Mouse (Mus musculus) heart, postnatal 25 days (tissue): ENCODE results near the gene Glis2. TPM values are rescaled to one million over a fixed set of nuclear protein-coding genes. Genes with fewer than 3 reads are reported as not detected.

ENCODE experiments used
- DNase-seq: peaks from one replicate; pipeline ENCODE4 v3.0.0; 2022; ENCODE audit warnings: low spot score
- intact Hi-C: fragments of 180-260 bp; cut with DNase I; formaldehyde crosslinking; loops from one replicate; pipeline ENCODE4 v1.15.1; 2025
- total RNA-seq, 2 experiments: library from RNA; stranded (reverse); gene quantifications; 2 replicates each; pipeline ENCODE4 v1.2.3; 2021

The Glis2 gene
- total RNA-seq, 2 experiments from 2014 or later = 16.6 to 20.3 TPM

DNA sequence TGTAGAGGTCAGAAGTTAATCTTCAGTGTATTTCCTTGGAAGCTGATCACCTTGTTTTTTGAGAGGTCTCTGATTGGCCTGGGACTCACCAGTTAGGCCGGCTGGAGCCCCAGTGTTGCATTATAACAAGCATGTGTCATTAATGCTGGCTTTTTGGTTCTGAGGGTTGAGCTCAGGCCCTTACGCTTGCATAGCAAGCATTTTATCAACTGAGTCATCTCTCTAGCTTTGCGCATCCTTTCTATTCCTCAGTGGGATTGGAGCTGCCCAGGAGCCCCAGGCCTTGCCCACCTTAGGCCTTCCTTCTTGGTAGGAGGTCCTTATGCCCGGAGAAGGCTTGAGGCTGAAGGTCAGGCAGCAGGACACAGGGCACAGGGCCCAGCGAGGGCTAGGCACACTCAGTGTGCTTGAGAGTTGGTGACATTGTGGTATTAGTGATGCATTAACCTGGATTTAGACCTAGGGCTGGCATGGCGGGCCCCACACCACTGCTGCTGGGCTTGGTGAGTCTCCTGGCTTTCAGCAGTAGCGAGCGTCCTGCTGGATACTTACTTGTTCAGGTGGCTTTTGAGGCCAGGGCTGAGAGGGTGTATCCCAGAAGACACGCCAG is 6.3 kb downstream of the Glis2 start:
- intact Hi-C loops = no loop called here
- no peak for DNase-seq

DNA sequence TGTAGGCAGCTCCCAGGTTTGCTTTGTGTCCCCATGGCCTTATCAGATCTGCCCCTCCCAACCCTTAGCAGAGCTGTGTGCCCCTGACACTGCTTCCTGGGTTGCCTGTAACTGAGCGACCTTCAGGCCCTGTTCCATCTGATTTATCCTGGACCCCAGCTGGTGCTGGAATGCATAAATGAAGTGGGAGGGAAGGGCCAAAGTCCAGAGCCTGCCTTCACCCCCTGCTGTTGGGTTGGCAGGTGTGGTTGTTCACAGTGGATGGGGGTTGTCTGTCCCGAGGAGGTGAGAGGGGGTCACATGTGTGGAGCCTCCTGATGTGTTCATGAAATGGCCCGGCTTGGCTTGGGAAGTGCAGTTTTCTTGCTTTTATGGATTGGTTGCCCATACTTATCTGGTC is 7.7 kb downstream of the Glis2 start:
- intact Hi-C loops = no loop called here
- DNase-seq = no peak

DNA sequence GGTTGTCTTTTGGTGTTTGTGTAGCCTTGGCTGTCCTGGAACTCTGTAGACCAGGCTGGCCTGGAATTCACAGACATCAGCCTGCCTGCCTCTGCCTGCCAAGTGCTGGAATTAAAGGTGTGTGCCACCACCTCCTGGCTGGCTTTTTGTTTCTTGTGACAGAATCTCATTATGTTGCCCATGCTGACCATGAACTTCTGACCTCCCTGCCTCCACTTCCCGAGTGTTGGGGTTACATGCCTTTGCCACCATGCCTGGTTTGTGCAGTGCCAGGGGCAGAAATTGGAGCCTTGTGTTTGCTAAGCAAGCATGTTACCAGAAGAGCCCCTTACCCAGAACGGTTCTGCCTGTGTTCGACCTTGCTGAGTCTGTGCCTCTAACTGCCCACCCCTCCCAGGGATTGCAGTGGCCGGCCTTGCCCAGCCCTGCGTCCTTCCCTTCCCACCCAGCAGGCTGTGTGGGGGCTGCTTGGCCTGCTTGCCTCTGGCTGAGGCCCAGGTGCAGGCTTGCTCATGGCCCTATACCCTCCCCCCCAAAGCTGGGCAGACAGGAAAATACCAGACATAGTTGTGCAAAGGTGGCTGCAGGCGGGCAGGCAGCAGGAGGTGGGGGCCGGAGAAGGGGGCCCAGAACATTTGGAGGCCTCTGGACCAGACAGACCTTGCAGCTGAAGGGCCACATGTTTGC is 8.4 kb downstream of the Glis2 start:
- no peak for DNase-seq
- intact Hi-C loops = no loop called here

GRCm38 (mm10) chr16:4603453-4603837 is 8.9 kb downstream of the Glis2 start:
- intact Hi-C loops = no loop called here
- DNase-seq = no peak

DNA sequence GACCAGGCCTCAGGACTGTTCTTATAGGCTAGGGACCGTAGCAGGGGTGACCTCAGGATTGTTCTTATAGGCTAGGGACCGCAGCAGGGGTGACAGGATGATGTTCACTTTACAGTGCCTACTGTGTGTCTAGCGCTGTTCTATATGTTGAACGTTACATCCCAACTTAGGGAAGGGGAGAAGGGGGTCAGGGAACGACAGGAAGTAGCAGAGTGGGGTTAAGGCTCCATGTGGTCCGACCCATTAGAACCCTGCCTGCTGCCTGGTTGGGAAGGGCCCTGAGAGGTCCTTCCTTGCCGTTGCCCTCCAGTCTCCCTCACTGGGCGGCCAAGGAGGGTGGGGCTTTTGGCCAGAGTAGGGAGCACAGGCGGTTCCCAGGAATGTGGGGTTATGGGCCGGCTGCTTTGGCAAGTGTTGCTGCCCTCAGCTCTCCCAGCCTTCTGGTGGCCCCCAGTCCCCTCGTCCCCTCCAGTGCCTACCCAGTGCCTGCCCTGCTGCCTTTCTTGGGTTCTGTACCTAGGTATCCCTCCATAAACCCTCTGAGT is 9.9 kb downstream of the Glis2 start:
- intact Hi-C loops = no loop called here
- DNase-seq = no peak

- DNase-seq = no peak
These were observed 11.1 kb downstream of the Glis2 start for GRCm38 (mm10) chr16:4605514-4606131.

GRCm38 (mm10) chr16:4606431-4607084 is 12.0 kb downstream of the Glis2 start:
- intact Hi-C loops = loop anchor here (1.0 to 5.0 kb wide), 5 partner anchors 14 to 304 kb away; no protein-coding TSS in a partner anchor

More at GRCm38 (mm10) chr16:4605514-4606131, 11.1 kb downstream of the Glis2 start:
- intact Hi-C loops = loop anchor here (2.0 to 5.0 kb wide), 4 partner anchors 13 to 303 kb away; no protein-coding TSS in a partner anchor

GRCm38 (mm10) chr16:4607818-4608531 is 13.5 kb downstream of the Glis2 start:
- intact Hi-C loops = loop anchor here (1.0 to 5.0 kb wide), 6 partner anchors 15 to 306 kb away; no protein-coding TSS in a partner anchor
- peak; percentile 64 for DNase-seq

More at GRCm38 (mm10) chr16:4606431-4607084, 12.0 kb downstream of the Glis2 start:
- peak; percentile 42 for DNase-seq

DNA sequence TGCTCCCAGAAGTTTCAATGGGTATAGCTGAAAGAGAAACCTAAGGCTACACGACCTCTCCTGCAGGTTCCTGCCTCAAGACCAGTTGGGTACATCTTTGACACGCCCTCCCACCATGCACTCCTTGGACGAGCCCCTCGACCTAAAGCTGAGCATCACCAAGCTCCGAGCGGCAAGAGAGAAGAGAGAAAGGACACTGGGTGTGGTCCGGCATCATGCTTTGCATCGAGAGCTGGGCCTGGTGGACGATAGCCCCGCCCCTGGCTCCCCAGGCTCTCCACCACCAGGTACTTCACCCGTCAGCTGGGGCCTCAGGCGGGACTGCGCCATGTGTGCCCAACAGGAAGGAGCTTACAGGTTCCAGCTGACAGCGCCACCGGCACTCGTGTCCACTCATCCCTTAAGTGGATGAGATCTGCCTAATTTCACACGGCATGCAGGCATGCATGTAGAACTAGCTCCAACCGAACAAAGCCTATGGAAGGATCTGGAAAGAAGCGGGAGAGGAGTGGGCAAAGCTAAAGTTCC is 14.1 kb downstream of the Glis2 start:
- intact Hi-C loops = loop anchor here (1.0 to 5.0 kb wide), 3 partner anchors 40 to 306 kb away; no protein-coding TSS in a partner anchor
- DNase-seq = no peak

- intact Hi-C loops = no loop called here
- no peak for DNase-seq
These were observed 16.7 kb downstream of the Glis2 start for GRCm38 (mm10) chr16:4611193-4611592.

- no peak for DNase-seq
- intact Hi-C loops = no loop called here
These were observed 17.2 kb downstream of the Glis2 start for GRCm38 (mm10) chr16:4611676-4612075.

GRCm38 (mm10) chr16:4613736-4614135 is 19.2 kb downstream of the Glis2 start:
- no peak for DNase-seq
- intact Hi-C loops = no loop called here

- DNase-seq = no peak
- intact Hi-C loops = no loop called here
These were observed 20.1 kb downstream of the Glis2 start for GRCm38 (mm10) chr16:4614639-4615038.

DNA sequence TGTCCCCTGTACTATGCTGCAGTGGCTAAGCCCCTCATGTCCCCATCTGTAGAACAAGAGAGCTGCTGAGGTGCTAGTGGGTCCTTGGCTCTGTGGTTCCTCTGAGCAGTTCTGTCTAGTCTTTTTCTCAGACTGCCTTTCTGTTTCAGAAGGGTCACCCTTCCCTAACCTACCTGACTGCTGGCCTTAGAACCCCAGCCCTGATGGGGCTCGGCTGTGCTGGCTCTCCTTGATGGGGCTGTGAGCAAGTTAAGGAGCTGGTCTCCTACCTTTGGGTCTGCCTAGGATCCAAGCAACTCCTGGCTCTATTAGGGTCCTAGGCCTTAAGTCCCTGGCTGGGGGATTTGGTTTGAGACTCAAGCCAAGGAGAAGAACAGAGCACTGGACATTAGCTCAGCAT is 20.8 kb downstream of the Glis2 start:
- intact Hi-C loops = no loop called here
- no peak for DNase-seq

GRCm38 (mm10) chr16:4616829-4617228 is 22.3 kb downstream of the Glis2 start:
- intact Hi-C loops = no loop called here
- no peak for DNase-seq

GRCm38 (mm10) chr16:4624074-4624473 is 29.6 kb downstream of the Glis2 start:
- intact Hi-C loops = no loop called here
- DNase-seq = no peak

DNA sequence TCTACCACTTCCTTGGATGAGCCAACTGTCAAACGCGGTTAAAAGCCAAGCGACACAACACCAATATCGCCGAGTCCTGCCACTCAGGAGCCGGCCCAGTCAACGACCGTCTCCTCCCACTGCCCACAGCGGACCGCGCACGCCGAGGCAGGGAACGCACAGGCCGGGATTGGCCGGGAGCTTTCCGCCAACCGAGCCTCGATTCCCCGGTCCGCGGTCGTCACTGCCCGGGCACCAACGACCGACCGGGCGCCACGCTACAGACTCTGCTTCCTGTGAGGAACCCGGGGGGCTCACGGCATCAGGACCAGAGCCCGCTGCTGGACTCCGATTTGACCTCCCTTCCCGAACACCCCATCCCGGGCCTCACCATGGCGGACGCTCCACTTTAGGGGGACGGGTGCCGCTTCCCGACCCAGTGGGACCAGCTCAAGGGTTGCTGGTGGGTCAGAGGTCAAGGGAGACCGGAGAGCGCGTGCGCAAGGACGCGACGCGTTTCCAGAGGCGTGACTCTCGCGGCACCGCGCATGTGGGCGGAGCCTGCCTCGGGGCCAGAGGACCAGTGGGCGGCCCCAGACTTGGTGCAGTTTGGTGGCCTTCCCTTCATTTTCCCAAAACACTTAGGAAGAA is 30.1 kb downstream of the Glis2 start, which contains the start of gene Pam16:
Gene Pam16 (minus strand): TSS at position 508 of the 630 bp plus-strand sequence.
- peak; percentile 86 for DNase-seq
- intact Hi-C loops = no loop called here

- DNase-seq = no peak
- intact Hi-C loops = no loop called here
These were observed 32.6 kb downstream of the Glis2 start for GRCm38 (mm10) chr16:4627105-4627504.
